Mouse (Mus musculus): ENCODE results near the gene Mttp.

- TF ChIP-seq TAL1 (IDR thresholded peaks at IDR 0.05; ENCODE audit: low read length) (no peak), GATA1 (IDR thresholded peaks at IDR 0.05; ENCODE audit: low read length) (no peak)
Observed at GRCm38 (mm10) chr3:138144642-138145171, at the start of gene Mttp.
